Mouse (Mus musculus) layer of hippocampus, adult 9-11 months (tissue): ENCODE measurements around the gene Hist2h3c1.
"Not testable (repeated sequence)": the region's sequence is repeated elsewhere in the genome, so short reads cannot be mapped to it uniquely, and the experiment has no call there.

Experiments
- DNase-seq: peaks from one replicate; pipeline ENCODE4 v3.0.0; 2022

Gene Hist2h3c1

GRCm38 (mm10) chr3:96236834-96237334 lies 9.6 kb upstream of the Hist2h3c1 start:
- DNase-seq: no peak

GRCm38 (mm10) chr3:96237335-96237903 lies 9.1 kb upstream of the Hist2h3c1 start:
- no peak for DNase-seq

- no peak for DNase-seq
Measured at GRCm38 (mm10) chr3:96237904-96238511, 8.5 kb upstream of the Hist2h3c1 start.

- peak; percentile 38 for DNase-seq
Measured at GRCm38 (mm10) chr3:96238954-96239793, 7.3 kb upstream of the Hist2h3c1 start, which contains the start of gene Hist2h3c2. Gene Hist2h3c2 (minus strand): TSS chr3:96239127.

GRCm38 (mm10) chr3:96239949-96240798 lies 6.3 kb upstream of the Hist2h3c1 start, which contains the start of gene Hist2h2aa2:
Gene Hist2h2aa2 (minus strand): TSS chr3:96240276.
- peak; percentile 94 for DNase-seq

GRCm38 (mm10) chr3:96240799-96241197 lies 5.7 kb upstream of the Hist2h3c1 start:
- DNase-seq: no peak

GRCm38 (mm10) chr3:96243921-96244572 lies 2.4 kb upstream of the Hist2h3c1 start:
- DNase-seq: peak; percentile 10

GRCm38 (mm10) chr3:96245003-96245886 lies 1.2 kb upstream of the Hist2h3c1 start, which contains the start of gene Hist2h2aa1:
Gene Hist2h2aa1 (plus strand): TSS chr3:96245497.
- peak; percentile 92 for DNase-seq

GRCm38 (mm10) chr3:96246018-96246417 lies 467 bp upstream of the Hist2h3c1 start:
- not testable (repeated sequence) for DNase-seq

- DNase-seq: no peak
Measured at GRCm38 (mm10) chr3:96247356-96248140, 1.1 kb downstream of the Hist2h3c1 start.

GRCm38 (mm10) chr3:96248141-96249033 lies 1.9 kb downstream of the Hist2h3c1 start:
- DNase-seq: no peak

- no peak for DNase-seq
Measured at GRCm38 (mm10) chr3:96249034-96249345, 2.5 kb downstream of the Hist2h3c1 start.

- no peak for DNase-seq
Measured at GRCm38 (mm10) chr3:96250890-96251289, 4.4 kb downstream of the Hist2h3c1 start.

- no peak for DNase-seq
Measured at GRCm38 (mm10) chr3:96251787-96252186, 5.3 kb downstream of the Hist2h3c1 start.

- DNase-seq: no peak
Measured at GRCm38 (mm10) chr3:96254683-96255355, 8.3 kb downstream of the Hist2h3c1 start.

- DNase-seq: no peak
Measured at GRCm38 (mm10) chr3:96255926-96256593, 9.6 kb downstream of the Hist2h3c1 start.

- DNase-seq: no peak
Measured at GRCm38 (mm10) chr3:96257190-96257589, 10.7 kb downstream of the Hist2h3c1 start.

GRCm38 (mm10) chr3:96260220-96260619 lies 13.7 kb downstream of the Hist2h3c1 start:
- no peak for DNase-seq
